In the genomic region with DNA sequence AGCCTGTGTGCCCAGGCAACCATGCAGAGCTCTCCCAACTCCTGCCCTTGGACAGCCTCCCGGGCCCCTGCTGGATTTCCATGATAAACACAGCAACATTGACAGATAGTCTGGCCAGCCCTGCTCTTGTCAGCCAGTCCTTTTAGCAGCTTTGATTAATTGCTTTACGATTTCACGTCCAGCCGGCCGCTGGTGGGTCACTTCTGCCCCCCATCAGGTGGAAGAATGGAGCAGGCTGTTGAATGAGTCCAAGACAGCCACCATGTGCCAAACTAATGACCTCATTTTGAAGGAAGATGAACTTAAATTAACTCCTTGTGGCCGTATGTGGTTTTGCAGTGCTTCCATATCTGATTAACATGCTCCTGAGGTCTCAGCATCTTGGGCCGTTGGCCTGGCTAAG, we compare ENCODE assay signal across 11 mouse cellular contexts. TPM values are rescaled to one million over a fixed set of nuclear protein-coding genes. Genes with fewer than 3 reads are reported as not detected.
A peak's percentile ranks its signal among the peaks of the same experiment; 100 is the strongest.
DNase-seq lines count a peak whose midpoint lies in the region; ATAC-seq and TF ChIP-seq lines count a peak whose summit lies in the region.
"Had no signal": no experiment of that assay in that cellular context is flagged by ENCODE, and none has a peak within 500 bp of the region (broad histone marks: within the 10 kb centered on the region; RNA-seq: fewer than 3 reads in every experiment).

No protein-coding gene starts in this region.

- WGBS in midbrain, postnatal 0 days, result 51% methylated on average over 7 of the region's 7 CpGs

- peaks cover 83% of the 10 kb centered on the region for H3K36me3 ChIP-seq in midbrain, postnatal 0 days (ENCODE audit: insufficient read depth, low read length)

- H3K4me1 ChIP-seq in midbrain, postnatal 0 days (ENCODE audit: insufficient read depth, low read length), result no peaks in the 10 kb centered on the region
- H3K4me1 ChIP-seq: limb, embryonic 13.5 days had no signal

- H3K4me2 ChIP-seq in midbrain, postnatal 0 days (ENCODE audit: low read depth, low read length, poor library complexity, severe bottlenecking), result no peak overlapping the region
- H3K4me2 ChIP-seq: limb, embryonic 13.5 days had no signal

- peak; percentile 37 to 52 for DNase-seq in layer of hippocampus, postnatal 10 days (ENCODE audit: low spot score in 2 of 2)
- DNase-seq in layer of hippocampus, adult 18-20 months (ENCODE audit: low spot score in 2 of 2), result no peak
- DNase-seq in MN1 (ENCODE audit: low spot score), result peak; percentile 82
- peak; percentile 10 for DNase-seq in brain, embryonic 18.5 days (ENCODE audit: low read depth, low spot score)
- peak; percentile 85 for DNase-seq in midbrain, postnatal 0 days (ENCODE audit: low spot score)
- DNase-seq in gastrocnemius, postnatal 25 days, result no peak
- no peak for DNase-seq in urinary bladder, postnatal 10 days (ENCODE audit: low spot score)

- H3K27ac ChIP-seq in midbrain, postnatal 0 days (ENCODE audit: low read depth, low read length), result no peak overlapping the region
- H3K27ac ChIP-seq: limb, embryonic 13.5 days had no signal

- no peaks in the 10 kb centered on the region for H3K27me3 ChIP-seq in midbrain, postnatal 0 days (ENCODE audit: insufficient read depth, low read length)
- H3K27me3 ChIP-seq: limb, embryonic 13.5 days had no signal

- no peaks in the 10 kb centered on the region for H3K9me3 ChIP-seq in midbrain, postnatal 0 days (ENCODE audit: low read length)
- H3K9me3 ChIP-seq: limb, embryonic 13.5 days had no signal

- ATAC-seq in midbrain, postnatal 0 days (ENCODE audit: low FRiP score), result peak; percentile 56; the same call in 1 of the 2 replicates
- ATAC-seq: intestine, postnatal 0 days had no signal

- H3K4me3 ChIP-seq in midbrain, postnatal 0 days (ENCODE audit: low read depth, low read length), result no peak overlapping the region
- H3K4me3 ChIP-seq: limb, embryonic 13.5 days had no signal

- H3K9ac ChIP-seq in midbrain, postnatal 0 days (replicated peaks; ENCODE audit: low read length, poor library complexity, severe bottlenecking), result no peak overlapping the region
- H3K9ac ChIP-seq: limb, embryonic 13.5 days had no signal

- peak; percentile 20; the same call in 1 of the 2 replicates for TF ChIP-seq CTCF in midbrain, postnatal 0 days (IDR thresholded peaks at IDR 0.05)

RNA-seq across cellular contexts. Expression of a gene that starts 30.0 kb away (rescaled TPM):
- under 1 TPM in 1 of 2 experiments, not detected in 1; 0.31 TPM for total RNA-seq in layer of hippocampus, postnatal 10 days (2021)
- total RNA-seq in layer of hippocampus, adult 18-20 months (2021), result under 1 TPM; 0.30 to 0.37 TPM
- 0.99 and 1.4 TPM in 2 replicates for total RNA-seq in midbrain, postnatal 0 days (2014; rRNA removed)
- 1.9 and 2.4 TPM in 2 replicates for polyA plus RNA-seq in midbrain, postnatal 0 days (2015; fragmentation: Nextera tagmentation; extraction: Ambion mirVana)
- total RNA-seq in gastrocnemius, postnatal 25 days (2021), result not detected
- total RNA-seq: adrenal gland, postnatal 4 days had no signal
- polyA plus RNA-seq: intestine, postnatal 0 days; limb, embryonic 13.5 days; stomach, embryonic 14.5 days had no signal

RNA-seq across cellular contexts. Expression of a gene that starts 37.4 kb away (rescaled TPM):
- 10 to 100 TPM; 45.8 to 50.1 TPM for total RNA-seq in layer of hippocampus, postnatal 10 days (2021)
- total RNA-seq in layer of hippocampus, adult 18-20 months (2021), result 10 to 100 TPM; 34.3 to 39.1 TPM
- total RNA-seq in midbrain, postnatal 0 days (2014; rRNA removed), result 25.3 and 37.0 TPM in 2 replicates
- polyA plus RNA-seq in midbrain, postnatal 0 days (2015; fragmentation: Nextera tagmentation; extraction: Ambion mirVana), result 42.0 and 43.0 TPM in 2 replicates
- 1 to 10 TPM; 9.2 to 9.4 TPM for total RNA-seq in gastrocnemius, postnatal 25 days (2021)

Comparison
In these comparisons a context has a peak if more than half of its experiments do, and no peak if none do; other contexts are left out.
1. DNase-seq: peak in layer of hippocampus, postnatal 10 days (2 of 2), MN1 (single experiment), brain, embryonic 18.5 days (single experiment) and midbrain, postnatal 0 days (single experiment); none in layer of hippocampus, adult 18-20 months (0 of 2), gastrocnemius, postnatal 25 days (single experiment) and urinary bladder, postnatal 10 days (single experiment).